Mouse (Mus musculus): ENCODE results near the gene Hspa12b.

DNA sequence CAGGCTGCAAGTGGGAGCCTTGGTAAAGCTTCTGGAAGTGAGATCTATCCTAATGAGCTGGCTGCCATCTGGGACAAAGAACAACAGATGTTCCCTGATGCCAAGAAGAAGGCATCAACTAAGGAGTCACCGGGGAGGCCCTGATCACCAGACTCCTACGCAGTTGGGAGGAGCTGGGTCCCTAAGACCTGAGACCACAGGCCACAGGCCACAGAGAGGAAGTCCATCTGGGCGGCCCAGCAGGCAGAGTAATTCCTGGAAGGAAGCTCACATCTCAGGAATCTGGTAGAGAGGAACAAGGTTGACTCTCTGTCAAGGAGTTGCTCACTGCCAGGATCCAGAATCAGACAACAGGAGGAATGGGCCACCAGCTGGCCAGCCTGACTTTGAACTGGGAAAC lies 2.9 kb upstream of the Hspa12b start:
- no peak for TF ChIP-seq CTCF (conservative IDR thresholded peaks at IDR 0.05; ENCODE audit: insufficient read depth, insufficient read length, low read depth, low read length)
- no peak for TF ChIP-seq POLR2A (IDR thresholded peaks at IDR 0.05; ENCODE audit: low read depth, low read length)

Measured in kidney, adult 2 months (tissue).